Mouse (Mus musculus) midbrain, embryonic 13.5 days (tissue): ENCODE measurements around the gene Mrpl38. TPM values are rescaled to one million over a fixed set of nuclear protein-coding genes. Genes with fewer than 3 reads are reported as not detected.

Source experiments
- ATAC-seq: fragments of 200-750 bp; cut with Nextera tagmentation; 2 replicates; pipeline ENCODE4 v1.8.0; 2017; ENCODE audit warnings: mild to moderate bottlenecking, moderate TSS enrichment, moderate library complexity
- H3K27ac ChIP-seq: fragments of 300-500 bp; sonication (generic); 2 replicates; pipeline ENCODE4 v1.5.1; 2015; ENCODE audit warnings: inconsistent platforms, mild to moderate bottlenecking, moderate library complexity
- H3K27me3 ChIP-seq: fragments of 300-500 bp; sonication (generic); 2 replicates; pipeline ENCODE4 v1.6.1; 2015; ENCODE audit warnings: mild to moderate bottlenecking, inconsistent platforms
- H3K36me3 ChIP-seq: fragments of 300-500 bp; sonication (generic); 2 replicates; pipeline ENCODE4 v1.6.1; 2015; ENCODE audit warnings: mild to moderate bottlenecking, inconsistent platforms
- H3K4me1 ChIP-seq: fragments of 300-500 bp; sonication (generic); replicated peaks from 2 replicates; pipeline ENCODE4 v1.6.1; 2015; ENCODE audit warnings: inconsistent platforms
- H3K4me2 ChIP-seq: fragments of 300-500 bp; sonication (generic); replicated peaks from 2 replicates; pipeline ENCODE4 v1.6.1; 2015; ENCODE audit warnings: moderate library complexity, mild to moderate bottlenecking, inconsistent platforms
- H3K4me3 ChIP-seq: fragments of 300-500 bp; sonication (generic); replicated peaks from 2 replicates; pipeline ENCODE4 v1.5.1; 2015; ENCODE audit warnings: mild to moderate bottlenecking, inconsistent platforms
- H3K9ac ChIP-seq: fragments of 300-500 bp; sonication (generic); replicated peaks from 2 replicates; pipeline ENCODE4 v1.6.1; 2015; ENCODE audit warnings: mild to moderate bottlenecking, inconsistent platforms
- H3K9me3 ChIP-seq: fragments of 300-500 bp; sonication (generic); 2 replicates; pipeline ENCODE4 v1.6.1; 2016; ENCODE audit warnings: mild to moderate bottlenecking, inconsistent platforms
- WGBS: fragments of 180-500 bp; shearing (Covaris S2); methylation state at CpG from one replicate; pipeline ENCODE4 v1.1.7; 2015; 5-methylcytosine and 5-hydroxymethylcytosine counted together
- polyA plus RNA-seq: library from polyadenylated mRNA; unstranded; fragments of >200 nt; fragmentation: Nextera tagmentation; extraction: Ambion mirVana; gene quantifications from 2 replicates; pipeline ENCODE4 v1.2.1, GENCODE M21; 2015

Mrpl38 gene
- polyA plus RNA-seq, 1 experiment from 2014 or later, result 78.3 TPM

DNA sequence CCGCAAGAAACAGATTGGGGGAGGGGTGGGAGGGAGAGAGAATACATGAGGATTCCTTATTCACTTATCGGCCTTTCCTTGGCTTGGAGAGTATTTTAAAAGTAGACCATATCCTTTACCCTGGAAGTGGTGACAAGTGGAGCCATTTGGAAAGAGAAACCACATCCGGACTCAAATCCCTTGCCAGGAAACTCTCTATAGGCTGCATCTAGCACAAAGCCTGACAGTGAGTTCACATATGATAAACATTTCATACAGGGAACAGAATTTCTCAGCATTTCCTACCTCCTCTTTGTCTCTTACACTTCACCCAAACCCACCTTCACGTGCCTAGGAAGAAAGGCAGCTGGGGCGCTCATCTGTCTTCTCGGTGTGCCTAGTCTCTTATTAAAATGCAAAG, 28.6 kb upstream of the Mrpl38 start:
- no peak for ATAC-seq
- WGBS, result 10% methylated on average over 6 of the region's 6 CpGs

DNA sequence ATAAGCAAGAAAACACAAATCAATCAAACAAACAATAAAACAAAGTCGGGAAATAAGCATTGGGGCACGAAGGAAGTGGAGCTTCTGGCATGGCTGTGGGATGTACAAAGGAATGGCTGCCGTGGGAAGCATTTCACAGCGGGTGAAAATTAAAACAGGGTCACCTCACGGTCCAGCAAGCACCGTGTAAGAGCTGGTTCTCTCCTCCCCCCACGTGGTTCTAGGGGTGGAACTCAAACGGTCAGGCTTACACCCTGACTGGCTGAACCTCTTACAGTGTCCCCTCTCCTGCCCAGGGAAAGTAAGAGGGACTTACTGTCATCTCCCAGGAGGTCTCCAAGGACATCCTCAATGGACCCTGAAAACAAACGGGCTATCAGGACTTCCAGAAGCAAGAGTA, 24.3 kb upstream of the Mrpl38 start:
- no peaks in the 10 kb centered on the region for H3K9me3 ChIP-seq
- no peak overlapping the region for H3K4me3 ChIP-seq
- ATAC-seq, result no peak
- 0 out of 2 replicates have a peak overlapping the region, but pooled peaks have one; percentile 19 for H3K9ac ChIP-seq
- 35% methylated on average over 9 of the region's 9 CpGs for WGBS
- no peak overlapping the region for H3K4me2 ChIP-seq
- H3K27me3 ChIP-seq, result no peaks in the 10 kb centered on the region
- no peak overlapping the region for H3K27ac ChIP-seq
- peaks cover 23% of the 10 kb centered on the region for H3K4me1 ChIP-seq
- H3K36me3 ChIP-seq, result peaks cover 63% of the 10 kb centered on the region

More for the DNA sequence above, 28.6 kb upstream of the Mrpl38 start:
- Histone ChIP-seq H3K4me3 (peak overlapping the region; percentile 82), H3K9ac (peak overlapping the region; percentile 90), H3K27ac (peak overlapping the region; percentile 95), H3K36me3 (peaks cover 40% of the 10 kb centered on the region), H3K4me2 (peak overlapping the region; percentile 71), H3K9me3 (no peaks in the 10 kb centered on the region), H3K4me1 (peaks cover 25% of the 10 kb centered on the region), H3K27me3 (no peaks in the 10 kb centered on the region)

DNA sequence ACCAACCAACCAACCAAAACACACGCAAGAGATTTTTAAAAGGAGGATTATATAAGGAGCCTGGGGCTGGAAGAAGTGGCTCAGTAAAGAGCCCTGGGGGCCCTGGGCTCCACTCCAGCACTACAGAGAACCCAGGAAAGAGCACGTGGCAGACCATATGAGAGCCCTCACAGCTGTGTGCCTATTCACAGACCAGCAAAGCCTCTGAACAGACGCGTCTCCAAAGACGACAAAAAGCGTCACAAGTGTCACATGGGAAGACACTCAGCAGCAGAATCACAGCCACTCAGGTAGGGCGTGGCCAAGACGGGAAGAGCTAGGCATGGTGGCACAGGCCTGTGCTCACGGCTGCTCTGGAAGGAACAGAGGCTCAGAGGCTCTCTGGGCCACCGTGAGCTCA, 23.5 kb upstream of the Mrpl38 start:
- Histone ChIP-seq H3K4me1 (peaks cover 23% of the 10 kb centered on the region), H3K4me2 (no peak overlapping the region), H3K9me3 (no peaks in the 10 kb centered on the region), H3K36me3 (peaks cover 72% of the 10 kb centered on the region), H3K27me3 (no peaks in the 10 kb centered on the region), H3K9ac (no peak overlapping the region), H3K4me3 (no peak overlapping the region), H3K27ac (no peak overlapping the region)
- ATAC-seq, result 0 out of 2 replicates have a peak, but pooled peaks have one; percentile 22
- WGBS, result 71% methylated on average over 10 of the region's 10 CpGs

GRCm38 (mm10) chr11:116161312-116161711, 22.6 kb upstream of the Mrpl38 start:
- no peak for ATAC-seq
- Histone ChIP-seq H3K36me3 (peaks cover 80% of the 10 kb centered on the region), H3K9me3 (no peaks in the 10 kb centered on the region), H3K27ac (no peak overlapping the region), H3K4me3 (no peak overlapping the region), H3K4me1 (peaks cover 14% of the 10 kb centered on the region), H3K4me2 (no peak overlapping the region), H3K9ac (no peak overlapping the region), H3K27me3 (no peaks in the 10 kb centered on the region)
- 75% methylated on average over 12 of the region's 12 CpGs for WGBS

DNA sequence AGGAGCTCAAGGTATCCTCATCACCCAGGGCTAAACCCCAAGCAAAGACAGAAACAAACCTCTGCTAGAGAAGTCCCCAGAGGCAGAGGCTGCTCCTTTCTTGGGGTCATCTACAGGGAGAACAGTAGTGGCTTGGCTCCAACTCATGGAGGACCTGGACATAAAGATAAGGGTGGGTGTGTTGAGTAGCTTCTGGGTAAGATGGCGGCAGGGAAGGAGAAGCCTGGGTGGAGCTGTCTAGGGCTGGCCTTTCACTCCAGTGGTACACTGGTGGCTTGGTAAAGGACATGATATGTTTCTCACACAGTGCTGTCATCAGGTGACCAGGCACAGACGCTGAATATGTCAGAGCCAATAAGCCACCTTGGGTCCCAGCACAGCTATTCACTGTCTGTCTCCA, 12.3 kb upstream of the Mrpl38 start:
- H3K27ac ChIP-seq, result no peak overlapping the region
- no peak overlapping the region for H3K4me2 ChIP-seq
- H3K27me3 ChIP-seq, result no peaks in the 10 kb centered on the region
- no peak for ATAC-seq
- no peaks in the 10 kb centered on the region for H3K9me3 ChIP-seq
- no peak overlapping the region for H3K4me3 ChIP-seq
- no peaks in the 10 kb centered on the region for H3K4me1 ChIP-seq
- H3K36me3 ChIP-seq, result peaks cover 100% of the 10 kb centered on the region
- 85% methylated on average over 2 of the region's 2 CpGs for WGBS
- H3K9ac ChIP-seq, result no peak overlapping the region

GRCm38 (mm10) chr11:116149341-116149740, 10.7 kb upstream of the Mrpl38 start:
- 90% methylated on average over 6 of the region's 6 CpGs for WGBS
- Histone ChIP-seq H3K27ac (no peak overlapping the region), H3K9ac (no peak overlapping the region)

GRCm38 (mm10) chr11:116148761-116149221, 10.1 kb upstream of the Mrpl38 start:
- Histone ChIP-seq H3K27me3 (no peaks in the 10 kb centered on the region), H3K27ac (no peak overlapping the region), H3K9ac (no peak overlapping the region), H3K36me3 (peaks cover 100% of the 10 kb centered on the region), H3K4me2 (no peak overlapping the region), H3K9me3 (no peaks in the 10 kb centered on the region), H3K4me1 (no peaks in the 10 kb centered on the region), H3K4me3 (no peak overlapping the region)
- 70% methylated on average over 20 of the region's 20 CpGs for WGBS
- peak; percentile 22; the same call in 1 of the 2 replicates for ATAC-seq

More at GRCm38 (mm10) chr11:116149341-116149740, 10.7 kb upstream of the Mrpl38 start:
- H3K4me2 ChIP-seq, result no peak overlapping the region
- peaks cover 100% of the 10 kb centered on the region for H3K36me3 ChIP-seq
- ATAC-seq, result no peak
- H3K9me3 ChIP-seq, result no peaks in the 10 kb centered on the region
- H3K27me3 ChIP-seq, result no peaks in the 10 kb centered on the region
- H3K4me3 ChIP-seq, result no peak overlapping the region
- no peaks in the 10 kb centered on the region for H3K4me1 ChIP-seq

DNA sequence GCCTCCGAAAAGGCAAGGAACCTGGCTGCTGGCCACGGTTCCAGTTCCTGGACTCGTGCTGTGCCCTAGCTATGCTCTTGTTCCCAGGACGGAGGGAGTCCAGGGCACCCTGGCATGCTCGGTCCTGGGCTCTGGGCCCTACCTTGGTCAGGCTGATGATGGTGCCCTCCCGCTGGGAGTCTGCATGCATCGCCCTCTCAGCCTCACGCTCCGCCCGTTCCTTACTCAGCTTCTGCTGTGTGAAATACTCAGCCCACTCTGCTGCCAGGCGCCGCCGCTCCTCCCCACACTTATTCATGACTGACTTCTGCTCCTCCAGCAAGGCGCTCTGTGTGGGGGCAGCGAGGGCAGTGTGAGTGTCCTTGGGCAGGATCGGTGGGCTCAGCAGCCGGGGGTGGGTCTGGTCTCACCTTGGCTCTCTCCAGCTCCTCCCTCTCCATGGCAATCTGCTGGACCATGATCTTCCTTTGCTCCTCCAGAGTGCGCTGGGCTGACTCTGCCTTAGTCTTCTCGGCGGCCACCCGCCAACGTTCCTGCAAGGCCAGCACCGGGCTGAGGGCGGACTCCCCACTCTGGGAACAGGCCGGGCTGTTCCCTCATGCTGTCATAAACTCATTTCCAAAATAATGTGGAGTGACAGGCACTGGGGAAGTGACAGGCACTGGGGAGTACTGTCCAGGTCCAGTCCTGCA, 7.8 kb upstream of the Mrpl38 start:
- no peak overlapping the region for H3K27ac ChIP-seq

GRCm38 (mm10) chr11:116145481-116146293, 7.0 kb upstream of the Mrpl38 start:
- Histone ChIP-seq H3K9me3 (no peaks in the 10 kb centered on the region), H3K9ac (0 out of 2 replicates have a peak overlapping the region, but pooled peaks have one; percentile 12), H3K4me2 (no peak overlapping the region), H3K36me3 (peaks cover 90% of the 10 kb centered on the region), H3K27me3 (no peaks in the 10 kb centered on the region), H3K27ac (no peak overlapping the region), H3K4me3 (no peak overlapping the region), H3K4me1 (no peaks in the 10 kb centered on the region)
- 58% methylated on average over 18 of the region's 18 CpGs for WGBS
- no peak for ATAC-seq

More for the DNA sequence above, 7.8 kb upstream of the Mrpl38 start:
- Histone ChIP-seq H3K9me3 (no peaks in the 10 kb centered on the region), H3K36me3 (peaks cover 98% of the 10 kb centered on the region), H3K9ac (no peak overlapping the region), H3K4me3 (no peak overlapping the region), H3K4me2 (no peak overlapping the region), H3K27me3 (no peaks in the 10 kb centered on the region), H3K4me1 (no peaks in the 10 kb centered on the region)
- no peak for ATAC-seq
- WGBS, result 73% methylated on average over 25 of the region's 25 CpGs

DNA sequence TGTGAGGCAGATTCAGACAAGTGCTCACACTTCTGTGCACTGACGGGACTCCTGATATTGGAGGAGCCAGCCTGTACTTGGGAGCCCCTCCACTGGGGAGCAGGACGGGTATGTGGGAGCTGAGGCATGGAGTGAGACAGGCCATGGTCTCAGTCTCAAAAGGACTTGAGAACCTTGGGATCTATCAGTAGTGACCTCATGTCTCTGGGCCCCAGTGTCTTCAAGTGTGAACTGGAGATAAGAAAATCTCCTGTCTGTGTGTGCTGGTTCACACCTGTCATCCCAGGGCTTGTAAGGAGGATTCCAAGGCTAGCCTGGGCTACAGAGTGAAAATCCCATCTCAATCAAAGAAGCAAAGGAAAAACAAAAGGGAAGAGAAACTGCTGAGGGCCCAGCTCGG, 4.8 kb upstream of the Mrpl38 start:
- H3K27ac ChIP-seq, result no peak overlapping the region
- no peak overlapping the region for H3K9ac ChIP-seq
- WGBS, result 91% methylated on average over 3 of the region's 3 CpGs
- no peak for ATAC-seq
- no peak overlapping the region for H3K4me2 ChIP-seq
- no peak overlapping the region for H3K4me3 ChIP-seq
- H3K27me3 ChIP-seq, result no peaks in the 10 kb centered on the region
- no peaks in the 10 kb centered on the region for H3K9me3 ChIP-seq
- peaks cover 5% of the 10 kb centered on the region; the same call in 1 of the 2 replicates for H3K4me1 ChIP-seq
- H3K36me3 ChIP-seq, result peaks cover 68% of the 10 kb centered on the region

DNA sequence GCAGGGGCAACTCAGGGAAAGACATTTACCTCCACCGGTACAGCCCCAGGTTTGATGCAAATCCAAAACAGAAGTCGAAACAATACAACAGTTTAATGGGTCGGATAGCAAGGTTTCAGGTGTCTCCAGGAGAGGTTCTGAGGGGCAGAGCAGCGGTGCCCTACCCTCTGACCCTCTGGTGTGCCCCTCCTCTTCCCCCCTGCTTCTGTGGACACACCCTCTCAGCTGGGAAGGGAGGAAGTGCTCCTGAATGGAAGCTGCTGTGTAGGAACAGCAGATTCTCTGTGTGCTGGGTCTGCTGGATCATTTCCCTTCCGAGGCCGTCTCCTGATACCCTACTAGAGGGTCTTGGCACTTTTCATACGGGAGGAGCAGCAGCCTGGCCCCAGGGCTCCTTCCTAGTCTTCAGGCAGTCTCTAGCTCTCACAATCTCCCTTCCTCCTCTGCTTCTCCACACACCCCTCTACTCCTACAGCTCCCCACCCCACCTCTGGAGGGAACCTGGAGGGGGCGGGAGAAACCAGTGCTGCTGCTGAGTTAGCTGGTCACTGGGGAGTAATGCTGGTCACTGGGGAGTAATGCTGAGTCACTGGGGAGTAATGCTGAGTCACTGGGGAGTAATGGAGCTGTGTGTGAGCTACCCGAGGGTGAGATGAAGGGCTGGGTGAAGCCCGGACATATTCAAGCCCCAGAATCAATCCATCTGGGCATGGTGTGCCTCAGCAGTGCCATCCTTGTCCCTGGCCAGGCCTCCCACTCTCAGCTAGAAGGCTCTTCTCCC, 3.7 kb upstream of the Mrpl38 start:
- no peak overlapping the region for H3K27ac ChIP-seq
- WGBS, result 80% methylated on average over 10 of the region's 10 CpGs
- H3K9ac ChIP-seq, result no peak overlapping the region
- peaks cover 57% of the 10 kb centered on the region for H3K36me3 ChIP-seq
- ATAC-seq, result no peak
- no peaks in the 10 kb centered on the region for H3K9me3 ChIP-seq
- no peaks in the 10 kb centered on the region for H3K27me3 ChIP-seq
- H3K4me2 ChIP-seq, result no peak overlapping the region
- no peak overlapping the region for H3K4me3 ChIP-seq
- peaks cover 13% of the 10 kb centered on the region for H3K4me1 ChIP-seq
